Mouse (Mus musculus) bone marrow macrophage, adult 2 months (primary cell): ENCODE results near the gene Htr6.

Experiments used
- CTCF ChIP-seq: IDR thresholded peaks from 2 replicates; pipeline ENCODE4 v1.5.1; 2012; ENCODE audit warnings: low read depth, mild to moderate bottlenecking, low read length, moderate library complexity
- POLR2A ChIP-seq: IDR thresholded peaks from 2 replicates; pipeline ENCODE4 v1.6.1; 2012; ENCODE audit warnings: mild to moderate bottlenecking, low read depth, low read length, borderline replicate concordance

DNA sequence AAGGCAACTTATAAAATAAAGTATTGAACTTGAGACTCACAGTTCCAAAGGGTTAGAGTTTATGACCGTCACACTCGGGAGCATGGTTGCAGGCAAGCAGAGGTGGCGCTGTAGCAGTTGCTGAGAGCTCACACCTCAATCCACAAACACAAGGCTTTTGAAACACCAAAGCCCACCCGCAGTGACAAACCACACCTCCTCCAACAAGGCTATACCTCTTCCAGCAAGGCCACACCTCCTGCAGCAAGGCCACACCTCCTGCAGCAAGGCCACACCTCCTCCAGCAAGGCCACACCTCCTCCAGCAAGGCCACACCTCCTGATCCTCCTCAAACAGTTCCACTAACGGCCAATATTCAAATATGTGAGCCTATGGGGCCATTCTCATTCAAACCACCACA lies 30.8 kb downstream of the Htr6 start:
- TF ChIP-seq CTCF = no peak
- TF ChIP-seq POLR2A = no peak
